Mouse (Mus musculus) v-Abl transformed pro-B cells (cell line): ENCODE results near the gene Sdc3.

Experiments used
- in situ Hi-C, 2 experiments: fragments of 400-800 bp; cut with MboI; formaldehyde crosslinking; loops; one replicate each; pipeline ENCODE4 v1.15.1; 2025; ENCODE audit not compliant: unreplicated experiment in 2 of 2

The Sdc3 gene

GRCm38 (mm10) chr4:130815860-130816259 lies 23.5 kb downstream of the Sdc3 start:
- in situ Hi-C loops = no loop called here

GRCm38 (mm10) chr4:130819806-130820205 lies 27.5 kb downstream of the Sdc3 start:
- in situ Hi-C loops = no loop called here

- in situ Hi-C loops = no loop called here
Observed at GRCm38 (mm10) chr4:130820594-130821255, 28.4 kb downstream of the Sdc3 start.

- in situ Hi-C loops = no loop called here
Observed at GRCm38 (mm10) chr4:130828851-130829673, 36.7 kb downstream of the Sdc3 start.

- in situ Hi-C loops = no loop called here
Observed at GRCm38 (mm10) chr4:130834122-130834521, 41.8 kb downstream of the Sdc3 start.

- in situ Hi-C loops = no loop called here
Observed at GRCm38 (mm10) chr4:130835550-130835949, 43.2 kb downstream of the Sdc3 start.

GRCm38 (mm10) chr4:130836281-130837061 lies 44.1 kb downstream of the Sdc3 start:
- in situ Hi-C loops = no loop called here

GRCm38 (mm10) chr4:130838585-130838984 lies 46.2 kb downstream of the Sdc3 start:
- in situ Hi-C loops = no loop called here

- in situ Hi-C loops = no loop called here
Observed at GRCm38 (mm10) chr4:130841107-130841840, 48.9 kb downstream of the Sdc3 start.

GRCm38 (mm10) chr4:130848814-130849213 lies 56.5 kb downstream of the Sdc3 start:
- in situ Hi-C loops = no loop called here

GRCm38 (mm10) chr4:130857661-130858060 lies 65.3 kb downstream of the Sdc3 start:
- in situ Hi-C loops = no loop called here

GRCm38 (mm10) chr4:130858880-130859279 lies 66.5 kb downstream of the Sdc3 start:
- in situ Hi-C loops = no loop called here

- in situ Hi-C loops = no loop called here
Observed at GRCm38 (mm10) chr4:130859467-130859866, 67.1 kb downstream of the Sdc3 start.

GRCm38 (mm10) chr4:130860902-130861652 lies 68.7 kb downstream of the Sdc3 start:
- in situ Hi-C loops = no loop called here

GRCm38 (mm10) chr4:130861653-130862208 lies 69.4 kb downstream of the Sdc3 start:
- in situ Hi-C loops = no loop called here

- in situ Hi-C loops = no loop called here
Observed at GRCm38 (mm10) chr4:130862538-130862937, 70.2 kb downstream of the Sdc3 start.

- in situ Hi-C loops = no loop called here
Observed at GRCm38 (mm10) chr4:130865460-130865859, 73.1 kb downstream of the Sdc3 start.

GRCm38 (mm10) chr4:130865901-130866371 lies 73.6 kb downstream of the Sdc3 start:
- in situ Hi-C loops = no loop called here

- in situ Hi-C loops = no loop called here
Observed at GRCm38 (mm10) chr4:130867940-130868339, 75.6 kb downstream of the Sdc3 start.
